Mouse (Mus musculus) neural tube, embryonic 10.5 days (tissue): ENCODE data around the gene Hamp2.
"Not testable (repeated sequence)": the region's sequence is repeated elsewhere in the genome, so short reads cannot be mapped to it uniquely, and the experiment has no call there.

ENCODE experiments used
- DNase-seq: peaks from one replicate; pipeline ENCODE4 v3.0.0-alpha.2; 2017; ENCODE audit warnings: low spot score; ENCODE audit errors: extremely low spot score

Hamp2 gene

GRCm38 (mm10) chr7:30924581-30924980, at the start of gene Hamp2:
Gene Hamp2, minus strand, starts transcription at chr7:30924681.
- DNase-seq = not testable (repeated sequence)

- DNase-seq = peak; percentile 89
Measured at GRCm38 (mm10) chr7:30973501-30974289, 49.2 kb upstream of the Hamp2 start, which contains the start of gene Fam187b. Gene Fam187b, plus strand, starts transcription at chr7:30973790.

GRCm38 (mm10) chr7:30973251-30973500, 48.7 kb upstream of the Hamp2 start, which contains the start of gene Lsr:
Gene Lsr, minus strand, starts transcription at chr7:30973464.
- DNase-seq = no peak

- DNase-seq = peak; percentile 53
Measured at GRCm38 (mm10) chr7:30972426-30973250, 48.2 kb upstream of the Hamp2 start.

GRCm38 (mm10) chr7:30971901-30972300, 47.4 kb upstream of the Hamp2 start:
- DNase-seq = no peak

GRCm38 (mm10) chr7:30969174-30969573, 44.7 kb upstream of the Hamp2 start:
- no peak for DNase-seq

GRCm38 (mm10) chr7:30968611-30969010, 44.1 kb upstream of the Hamp2 start:
- no peak for DNase-seq

GRCm38 (mm10) chr7:30966657-30967056, 42.2 kb upstream of the Hamp2 start:
- DNase-seq = no peak

GRCm38 (mm10) chr7:30965677-30966076, 41.2 kb upstream of the Hamp2 start:
- DNase-seq = no peak

- no peak for DNase-seq
Measured at GRCm38 (mm10) chr7:30964366-30964765, 39.9 kb upstream of the Hamp2 start.

GRCm38 (mm10) chr7:30962862-30963261, 38.4 kb upstream of the Hamp2 start:
- no peak for DNase-seq

- no peak for DNase-seq
Measured at GRCm38 (mm10) chr7:30959786-30960349, 35.4 kb upstream of the Hamp2 start.

- DNase-seq = no peak
Measured at GRCm38 (mm10) chr7:30958866-30959487, 34.5 kb upstream of the Hamp2 start.

GRCm38 (mm10) chr7:30958109-30958865, 33.8 kb upstream of the Hamp2 start:
- DNase-seq = no peak

- DNase-seq = peak; percentile 87
Measured at GRCm38 (mm10) chr7:30957367-30957783, 32.9 kb upstream of the Hamp2 start.

GRCm38 (mm10) chr7:30956756-30957366, 32.4 kb upstream of the Hamp2 start, which contains the start of gene Usf2:
Gene Usf2, minus strand, starts transcription at chr7:30956803.
- peak; percentile 85 for DNase-seq

- DNase-seq = no peak
Measured at GRCm38 (mm10) chr7:30956357-30956751, 31.9 kb upstream of the Hamp2 start.

- DNase-seq = peak; percentile 94
Measured at GRCm38 (mm10) chr7:30955584-30956356, 31.3 kb upstream of the Hamp2 start.

GRCm38 (mm10) chr7:30954971-30955520, 30.6 kb upstream of the Hamp2 start:
- no peak for DNase-seq
